In the genomic region with DNA sequence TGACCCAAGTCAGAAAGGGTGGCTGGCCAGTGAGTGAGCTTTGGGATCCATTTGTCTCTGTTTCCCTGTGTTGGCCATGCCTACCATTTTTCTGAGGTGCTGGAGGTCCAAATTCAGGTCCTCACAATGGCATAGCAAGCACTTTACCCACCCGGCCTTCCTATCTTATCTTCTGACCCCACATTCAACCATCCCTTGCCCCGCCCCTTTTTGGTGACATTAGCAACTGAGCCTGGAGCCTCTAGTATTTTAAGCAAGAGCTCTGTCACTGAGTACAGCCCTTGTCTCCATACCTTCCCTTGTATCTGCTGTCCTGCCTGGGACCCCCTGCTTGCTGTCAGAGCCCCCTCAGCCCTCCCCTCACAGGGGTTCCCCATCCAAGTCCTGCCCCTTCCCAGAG, we compare ENCODE assay signal across 15 mouse cellular contexts. TPM values are rescaled to one million over a fixed set of nuclear protein-coding genes. Genes with fewer than 3 reads are reported as not detected.
DNase-seq lines count a peak whose midpoint lies in the region; ATAC-seq lines count a peak whose summit lies in the region.
"Had no signal": no experiment of that assay in that cellular context is flagged by ENCODE, and none has a peak within 500 bp of the region (broad histone marks: within the 10 kb centered on the region; RNA-seq: fewer than 3 reads in every experiment).

No protein-coding gene starts in this region.

- peak; percentile 21 for DNase-seq in midbrain, embryonic 11.5 days (ENCODE audit: low spot score, missing footprints)
- no peak for DNase-seq in T-cell, adult 2 months (ENCODE audit: low spot score)
- no peak for DNase-seq in lung, postnatal 36 days
- DNase-seq in cerebellum, postnatal 25 days = no peak
- DNase-seq: cerebellum, adult 11-12 months; kidney, adult 9 months; lung, postnatal 10 days had no signal

- H3K36me3 ChIP-seq in midbrain, embryonic 11.5 days (ENCODE audit: control insufficient read depth, insufficient read depth, low read length) = peaks cover 3% of the 10 kb centered on the region
- H3K36me3 ChIP-seq in midbrain, embryonic 16.5 days (ENCODE audit: control insufficient read depth, insufficient read depth, low read length) = peaks cover 51% of the 10 kb centered on the region
- H3K36me3 ChIP-seq in liver, embryonic 15.5 days (replicated peaks) = peaks cover 85% of the 10 kb centered on the region

- ATAC-seq in midbrain, embryonic 11.5 days (ENCODE audit: low FRiP score) = no peak
- ATAC-seq in midbrain, embryonic 16.5 days = no peak
- peak; percentile 72 for ATAC-seq in erythroblast, adult 5-6 weeks (replicated peaks; ENCODE audit: low FRiP score, poor library complexity, severe bottlenecking)
- peak; percentile 74 for ATAC-seq in liver, embryonic 15.5 days (ENCODE audit: insufficient read depth)
- ATAC-seq: forebrain, embryonic 14.5 days; Patski had no signal

- H3K4me1 ChIP-seq in midbrain, embryonic 11.5 days (ENCODE audit: control insufficient read depth, insufficient read depth, low read length) = no peaks in the 10 kb centered on the region
- no peaks in the 10 kb centered on the region for H3K4me1 ChIP-seq in midbrain, embryonic 16.5 days (ENCODE audit: control insufficient read depth, insufficient read depth, low read length)
- H3K4me1 ChIP-seq in liver, embryonic 15.5 days (replicated peaks) = peaks cover 69% of the 10 kb centered on the region
- H3K4me1 ChIP-seq: limb, embryonic 15.5 days; neural tube, embryonic 12.5 days had no signal

- no peak overlapping the region for H3K4me3 ChIP-seq in midbrain, embryonic 11.5 days (ENCODE audit: low read depth, low read length)
- H3K4me3 ChIP-seq in midbrain, embryonic 16.5 days (ENCODE audit: low read depth, low read length) = no peak overlapping the region
- peak overlapping the region; percentile 33 for H3K4me3 ChIP-seq in liver, embryonic 15.5 days (replicated peaks)
- H3K4me3 ChIP-seq: limb, embryonic 15.5 days; neural tube, embryonic 12.5 days had no signal

- WGBS in midbrain, embryonic 11.5 days = 82% methylated on average over 2 of the region's 2 CpGs
- WGBS in midbrain, embryonic 16.5 days = 96% methylated on average over 2 of the region's 2 CpGs
- WGBS in liver, embryonic 15.5 days (ENCODE audit: insufficient replicate concordance) = 20% methylated on average over 2 of the region's 2 CpGs

- no peaks in the 10 kb centered on the region for H3K9me3 ChIP-seq in midbrain, embryonic 11.5 days (ENCODE audit: control insufficient read depth, low read length)
- H3K9me3 ChIP-seq in midbrain, embryonic 16.5 days (replicated peaks; ENCODE audit: control insufficient read depth, low read length, poor library complexity, severe bottlenecking) = no peaks in the 10 kb centered on the region
- no peaks in the 10 kb centered on the region for H3K9me3 ChIP-seq in liver, embryonic 15.5 days (replicated peaks)
- H3K9me3 ChIP-seq: limb, embryonic 15.5 days; neural tube, embryonic 12.5 days had no signal

- no peaks in the 10 kb centered on the region for H3K27me3 ChIP-seq in midbrain, embryonic 11.5 days (ENCODE audit: control insufficient read depth, insufficient read depth, low read length)
- H3K27me3 ChIP-seq in midbrain, embryonic 16.5 days (ENCODE audit: control insufficient read depth, insufficient read depth, low read depth, low read length) = no peaks in the 10 kb centered on the region
- no peaks in the 10 kb centered on the region for H3K27me3 ChIP-seq in liver, embryonic 15.5 days
- H3K27me3 ChIP-seq: limb, embryonic 15.5 days; neural tube, embryonic 12.5 days; Patski had no signal

- no peak overlapping the region for H3K4me2 ChIP-seq in midbrain, embryonic 11.5 days
- no peak overlapping the region for H3K4me2 ChIP-seq in midbrain, embryonic 16.5 days (ENCODE audit: low read length)
- H3K4me2 ChIP-seq in liver, embryonic 15.5 days = peak overlapping the region; percentile 74
- H3K4me2 ChIP-seq: limb, embryonic 15.5 days; neural tube, embryonic 12.5 days had no signal

- no peak overlapping the region for H3K9ac ChIP-seq in midbrain, embryonic 11.5 days (ENCODE audit: low read length)
- no peak overlapping the region for H3K9ac ChIP-seq in midbrain, embryonic 16.5 days (ENCODE audit: low read depth, low read length)
- H3K9ac ChIP-seq in liver, embryonic 15.5 days = peak overlapping the region; percentile 41
- H3K9ac ChIP-seq: limb, embryonic 15.5 days; neural tube, embryonic 12.5 days had no signal

- H3K27ac ChIP-seq in midbrain, embryonic 11.5 days (ENCODE audit: low read depth, low read length) = no peak overlapping the region
- H3K27ac ChIP-seq in midbrain, embryonic 16.5 days (ENCODE audit: low read length) = no peak overlapping the region
- peak overlapping the region; percentile 91 for H3K27ac ChIP-seq in liver, embryonic 15.5 days (replicated peaks)
- H3K27ac ChIP-seq: limb, embryonic 15.5 days; neural tube, embryonic 12.5 days had no signal

RNA-seq across cellular contexts. Expression of gene Hipk4, which starts 12.3 kb away (rescaled TPM):
- 0.18 and 0.21 TPM in 2 replicates for polyA plus RNA-seq in midbrain, embryonic 11.5 days (2014; fragmentation: Nextera tagmentation; extraction: Ambion mirVana)
- polyA plus RNA-seq in midbrain, embryonic 16.5 days (2015; fragmentation: Nextera tagmentation; extraction: Ambion mirVana) = 0.86 and 0.88 TPM in 2 replicates
- total RNA-seq in erythroblast, adult 5-6 weeks (2015; ENCODE audit: low replicate concordance) = not detected in 2 replicates
- total RNA-seq in erythroblast, adult 5-6 weeks (2017; ENCODE audit: low replicate concordance) = not detected in 2 replicates
- 0.10 and 0.16 TPM in 2 replicates for polyA plus RNA-seq in liver, embryonic 15.5 days (2015; fragmentation: Nextera tagmentation; extraction: Ambion mirVana)
- total RNA-seq: monocyte, adult 5-6 weeks had no signal

RNA-seq across cellular contexts. Expression of gene Pld3, which starts 17.6 kb away (rescaled TPM):
- 62.5 and 63.5 TPM in 2 replicates for polyA plus RNA-seq in midbrain, embryonic 11.5 days (2014; fragmentation: Nextera tagmentation; extraction: Ambion mirVana)
- polyA plus RNA-seq in midbrain, embryonic 16.5 days (2015; fragmentation: Nextera tagmentation; extraction: Ambion mirVana) = 171 and 225 TPM in 2 replicates
- 128 and 139 TPM in 2 replicates for total RNA-seq in erythroblast, adult 5-6 weeks (2015; ENCODE audit: low replicate concordance)
- 73.6 and 84.7 TPM in 2 replicates for total RNA-seq in erythroblast, adult 5-6 weeks (2017; ENCODE audit: low replicate concordance)
- 76.3 and 93.4 TPM in 2 replicates for polyA plus RNA-seq in liver, embryonic 15.5 days (2015; fragmentation: Nextera tagmentation; extraction: Ambion mirVana)

RNA-seq across cellular contexts. Expression of gene 2310022A10Rik, which starts 17.6 kb away (rescaled TPM):
- 24.6 and 26.5 TPM in 2 replicates for polyA plus RNA-seq in midbrain, embryonic 11.5 days (2014; fragmentation: Nextera tagmentation; extraction: Ambion mirVana)
- 35.6 and 37.5 TPM in 2 replicates for polyA plus RNA-seq in midbrain, embryonic 16.5 days (2015; fragmentation: Nextera tagmentation; extraction: Ambion mirVana)
- total RNA-seq in erythroblast, adult 5-6 weeks (2015; ENCODE audit: low replicate concordance) = 2.9 TPM in 1 of 2 replicates, not detected in the other
- 3.6 and 10.4 TPM in 2 replicates for total RNA-seq in erythroblast, adult 5-6 weeks (2017; ENCODE audit: low replicate concordance)
- 15.7 and 17.3 TPM in 2 replicates for polyA plus RNA-seq in liver, embryonic 15.5 days (2015; fragmentation: Nextera tagmentation; extraction: Ambion mirVana)

RNA-seq across cellular contexts. Expression of gene Prx, which starts 36.3 kb away (rescaled TPM):
- polyA plus RNA-seq in midbrain, embryonic 11.5 days (2014; fragmentation: Nextera tagmentation; extraction: Ambion mirVana) = 0.77 and 0.85 TPM in 2 replicates
- polyA plus RNA-seq in midbrain, embryonic 16.5 days (2015; fragmentation: Nextera tagmentation; extraction: Ambion mirVana) = 1.5 TPM in 2 replicates
- total RNA-seq in erythroblast, adult 5-6 weeks (2015; ENCODE audit: low replicate concordance) = not detected in 2 replicates
- total RNA-seq in erythroblast, adult 5-6 weeks (2017; ENCODE audit: low replicate concordance) = 0.28 and 0.43 TPM in 2 replicates
- 0.67 and 0.75 TPM in 2 replicates for polyA plus RNA-seq in liver, embryonic 15.5 days (2015; fragmentation: Nextera tagmentation; extraction: Ambion mirVana)

RNA-seq across cellular contexts. Expression of gene Sertad1, which starts 48.7 kb away (rescaled TPM):
- 13.4 and 15.5 TPM in 2 replicates for polyA plus RNA-seq in midbrain, embryonic 11.5 days (2014; fragmentation: Nextera tagmentation; extraction: Ambion mirVana)
- 7.0 and 9.2 TPM in 2 replicates for polyA plus RNA-seq in midbrain, embryonic 16.5 days (2015; fragmentation: Nextera tagmentation; extraction: Ambion mirVana)
- 26.5 and 34.1 TPM in 2 replicates for total RNA-seq in erythroblast, adult 5-6 weeks (2015; ENCODE audit: low replicate concordance)
- total RNA-seq in erythroblast, adult 5-6 weeks (2017; ENCODE audit: low replicate concordance) = 26.2 and 30.5 TPM in 2 replicates
- polyA plus RNA-seq in liver, embryonic 15.5 days (2015; fragmentation: Nextera tagmentation; extraction: Ambion mirVana) = 28.2 and 29.6 TPM in 2 replicates

Comparison
In these comparisons a context has a peak if more than half of its experiments do, and no peak if none do; other contexts are left out.
1. ATAC-seq: peak in erythroblast, adult 5-6 weeks (single experiment) and liver, embryonic 15.5 days (single experiment); none in midbrain, embryonic 11.5 days (single experiment) and midbrain, embryonic 16.5 days (single experiment).